Mouse (Mus musculus) lung, embryonic 15.5 days (tissue): Measurements from ENCODE around the gene Akap2. TPM values are rescaled to one million over a fixed set of nuclear protein-coding genes. Genes with fewer than 3 reads are reported as not detected.

Experiments used
- ATAC-seq: fragments of 200-750 bp; cut with Nextera tagmentation; 2 replicates; pipeline ENCODE4 v1.8.0; 2017; ENCODE audit warnings: moderate number of reproducible peaks, borderline replicate concordance; ENCODE audit not compliant: low FRiP score, low TSS enrichment; ENCODE audit errors: extremely low read depth
- H3K27ac ChIP-seq: fragments of 300-500 bp; sonication (generic); 2 replicates; pipeline ENCODE4 v1.5.1; 2015; ENCODE audit warnings: moderate library complexity, mild to moderate bottlenecking, inconsistent platforms
- H3K27me3 ChIP-seq: fragments of 300-500 bp; sonication (generic); 2 replicates; pipeline ENCODE4 v1.6.1; 2015; ENCODE audit warnings: inconsistent platforms
- H3K36me3 ChIP-seq: fragments of 300-500 bp; sonication (generic); 2 replicates; pipeline ENCODE4 v1.6.1; 2015; ENCODE audit warnings: inconsistent platforms
- H3K4me1 ChIP-seq: fragments of 300-500 bp; sonication (generic); 2 replicates; pipeline ENCODE4 v1.6.1; 2015; ENCODE audit warnings: inconsistent platforms
- H3K4me2 ChIP-seq: fragments of 300-500 bp; sonication (generic); 2 replicates; pipeline ENCODE4 v1.6.1; 2015; ENCODE audit warnings: inconsistent platforms, mild to moderate bottlenecking, moderate library complexity
- H3K4me3 ChIP-seq: fragments of 300-500 bp; sonication (generic); 2 replicates; pipeline ENCODE4 v1.5.1; 2015; ENCODE audit warnings: mild to moderate bottlenecking, inconsistent platforms
- H3K9ac ChIP-seq: fragments of 300-500 bp; sonication (generic); 2 replicates; pipeline ENCODE4 v1.6.1; 2015; ENCODE audit warnings: inconsistent platforms
- H3K9me3 ChIP-seq: fragments of 300-500 bp; sonication (generic); 2 replicates; pipeline ENCODE4 v1.6.1; 2016; ENCODE audit warnings: inconsistent platforms
- WGBS: fragments of 180-500 bp; shearing (Covaris S2); methylation state at CpG from one replicate; pipeline ENCODE4 v1.1.7; 2015; 5-methylcytosine and 5-hydroxymethylcytosine counted together
- polyA plus RNA-seq: library from polyadenylated mRNA; unstranded; fragments of >200 nt; fragmentation: Nextera tagmentation; extraction: Ambion mirVana; gene quantifications from 2 replicates; pipeline ENCODE4 v1.2.1, GENCODE M21; 2015

Akap2 gene
- polyA plus RNA-seq, 1 experiment from 2014 or later, result 47.0 TPM

GRCm38 (mm10) chr4:57684676-57685215 lies 32.7 kb upstream of the Akap2 start:
- WGBS, result 61% methylated on average over 12 of the region's 12 CpGs
- Histone ChIP-seq H3K4me1 (peaks cover 6% of the 10 kb centered on the region; the same call in 1 of the 2 replicates), H3K9ac (no peak overlapping the region), H3K4me3 (no peak overlapping the region), H3K27me3 (no peaks in the 10 kb centered on the region), H3K9me3 (no peaks in the 10 kb centered on the region), H3K27ac (no peak overlapping the region), H3K36me3 (peaks cover 9% of the 10 kb centered on the region; the same call in 1 of the 2 replicates), H3K4me2 (no peak overlapping the region)
- no peak for ATAC-seq

DNA sequence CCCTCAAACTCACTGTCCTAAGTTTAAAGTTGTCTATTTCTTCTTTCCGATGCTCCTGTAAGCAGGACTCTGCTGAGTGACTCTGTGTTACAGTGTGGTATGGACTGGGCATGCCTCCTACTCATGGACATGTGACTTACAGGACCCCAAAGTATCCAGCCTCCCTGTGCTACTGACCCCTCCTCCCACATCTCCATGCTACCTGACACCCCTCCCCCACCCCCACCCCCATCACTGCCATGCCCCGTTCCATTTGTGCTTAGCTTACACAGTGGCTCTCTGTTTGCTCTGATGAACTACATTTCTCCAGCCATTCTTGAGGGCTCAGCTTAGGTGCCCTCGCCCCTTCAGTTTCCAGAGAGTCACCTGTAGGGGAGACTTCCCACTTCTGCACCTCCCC lies 30.7 kb upstream of the Akap2 start:
- no peak overlapping the region for H3K27ac ChIP-seq
- H3K27me3 ChIP-seq, result no peaks in the 10 kb centered on the region
- H3K4me2 ChIP-seq, result no peak overlapping the region
- H3K4me1 ChIP-seq, result 0 out of 2 replicates have a peak, but pooled peaks cover 2% of the 10 kb centered on the region
- H3K36me3 ChIP-seq, result peaks cover 13% of the 10 kb centered on the region; the same call in 1 of the 2 replicates
- no peak overlapping the region for H3K4me3 ChIP-seq
- H3K9ac ChIP-seq, result no peak overlapping the region
- no peaks in the 10 kb centered on the region for H3K9me3 ChIP-seq
- 53% methylated on average over 3 of the region's 3 CpGs for WGBS
- no peak for ATAC-seq

DNA sequence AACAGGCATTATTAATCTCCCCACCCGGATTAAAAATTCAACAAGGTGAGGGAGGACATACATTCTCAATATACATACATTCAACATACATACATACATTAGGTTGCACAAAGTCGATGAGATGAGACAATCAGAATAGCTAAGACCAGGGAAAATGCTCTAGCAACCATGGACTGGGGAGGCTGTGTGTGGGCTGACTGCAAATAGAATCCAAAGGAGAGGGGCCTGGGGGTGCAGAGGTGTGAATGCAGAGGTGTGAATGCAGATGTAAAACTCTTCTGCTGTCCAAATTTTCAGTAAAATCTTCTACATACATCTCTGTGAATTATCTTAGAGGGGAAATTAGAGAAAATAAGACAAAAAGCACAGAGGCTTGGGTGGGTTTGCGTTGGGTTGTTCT lies 29.9 kb upstream of the Akap2 start:
- H3K27me3 ChIP-seq, result no peaks in the 10 kb centered on the region
- peaks cover 13% of the 10 kb centered on the region; the same call in 1 of the 2 replicates for H3K36me3 ChIP-seq
- no peak for ATAC-seq
- no peak overlapping the region for H3K4me3 ChIP-seq
- 0 out of 2 replicates have a peak, but pooled peaks cover 2% of the 10 kb centered on the region for H3K4me1 ChIP-seq
- no peak overlapping the region for H3K9ac ChIP-seq
- 72% methylated on average over 3 of the region's 3 CpGs for WGBS
- H3K4me2 ChIP-seq, result no peak overlapping the region
- H3K9me3 ChIP-seq, result no peaks in the 10 kb centered on the region
- H3K27ac ChIP-seq, result no peak overlapping the region

DNA sequence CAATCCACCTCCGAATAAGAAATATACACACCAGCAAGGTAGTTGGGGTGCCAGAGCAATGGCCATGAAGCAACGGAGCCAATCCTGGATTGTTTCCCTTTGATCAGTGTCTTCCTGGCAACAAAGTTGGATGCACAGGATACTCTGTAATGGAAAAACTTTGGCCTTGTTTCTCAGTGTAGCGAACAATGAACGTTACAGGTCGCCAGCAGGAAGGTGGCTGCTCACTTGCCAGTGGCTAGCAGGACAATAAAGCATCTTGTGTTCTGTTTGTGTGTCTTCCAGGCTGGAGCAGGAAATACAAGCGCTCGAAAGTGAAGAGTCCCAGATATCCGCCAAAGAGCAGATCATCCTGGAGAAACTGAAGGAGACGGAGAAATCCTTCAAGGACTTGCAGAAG lies 29.3 kb upstream of the Akap2 start:
- H3K27ac ChIP-seq, result no peak overlapping the region
- H3K4me1 ChIP-seq, result no peaks in the 10 kb centered on the region
- 69% methylated on average over 9 of the region's 9 CpGs for WGBS
- ATAC-seq, result no peak
- no peaks in the 10 kb centered on the region for H3K27me3 ChIP-seq
- H3K9ac ChIP-seq, result no peak overlapping the region
- H3K36me3 ChIP-seq, result peaks cover 13% of the 10 kb centered on the region; the same call in 1 of the 2 replicates
- H3K4me3 ChIP-seq, result no peak overlapping the region
- H3K9me3 ChIP-seq, result no peaks in the 10 kb centered on the region
- no peak overlapping the region for H3K4me2 ChIP-seq

DNA sequence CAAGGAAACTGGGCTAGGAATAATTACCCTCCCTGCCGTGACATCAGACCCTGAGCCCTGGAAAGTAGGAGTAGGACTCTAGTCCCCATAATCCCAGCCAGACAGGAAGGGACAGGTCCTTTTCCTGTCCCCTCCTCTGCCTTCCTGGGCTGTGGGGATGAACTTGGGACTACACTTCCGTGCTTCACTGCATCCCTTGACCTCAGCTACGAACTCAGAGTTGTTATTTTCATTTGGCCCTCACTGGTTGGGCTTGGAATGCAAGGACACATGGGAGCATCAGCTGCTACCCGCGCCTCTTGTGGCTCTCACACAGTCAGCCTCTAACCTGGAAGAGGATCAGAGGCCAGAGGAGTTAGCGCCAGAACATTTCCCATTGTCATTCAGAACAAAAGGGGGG lies 27.5 kb upstream of the Akap2 start:
- H3K36me3 ChIP-seq, result peaks cover 13% of the 10 kb centered on the region; the same call in 1 of the 2 replicates
- WGBS, result 67% methylated on average over 6 of the region's 6 CpGs
- no peak overlapping the region for H3K9ac ChIP-seq
- H3K27me3 ChIP-seq, result no peaks in the 10 kb centered on the region
- H3K4me2 ChIP-seq, result no peak overlapping the region
- no peak for ATAC-seq
- H3K27ac ChIP-seq, result no peak overlapping the region
- no peaks in the 10 kb centered on the region for H3K4me1 ChIP-seq
- no peak overlapping the region for H3K4me3 ChIP-seq
- H3K9me3 ChIP-seq, result no peaks in the 10 kb centered on the region

DNA sequence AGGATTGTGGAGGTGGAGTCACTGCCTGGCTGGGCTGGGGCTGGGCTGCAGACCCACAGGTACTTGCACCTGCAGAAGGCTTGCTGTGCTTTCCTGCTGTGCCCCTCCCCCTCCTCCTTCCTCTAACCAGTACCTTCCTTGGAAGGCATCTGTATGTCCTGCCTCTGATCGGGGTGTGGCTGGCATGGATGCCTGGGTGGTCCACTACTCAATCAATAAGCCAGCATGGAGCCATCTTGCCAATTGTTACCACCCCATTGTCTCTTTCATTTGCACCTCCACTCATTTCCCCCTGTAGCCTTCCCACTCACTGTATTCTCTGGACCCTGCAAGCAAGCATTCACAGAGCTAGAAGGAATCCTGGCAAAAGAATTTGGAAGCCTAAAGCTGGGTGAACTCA lies 26.7 kb upstream of the Akap2 start:
- no peak for ATAC-seq
- Histone ChIP-seq H3K4me3 (no peak overlapping the region), H3K4me1 (no peaks in the 10 kb centered on the region), H3K9me3 (no peaks in the 10 kb centered on the region), H3K36me3 (peaks cover 18% of the 10 kb centered on the region; the same call in 1 of the 2 replicates), H3K27me3 (no peaks in the 10 kb centered on the region), H3K4me2 (no peak overlapping the region), H3K27ac (no peak overlapping the region), H3K9ac (no peak overlapping the region)
- 58% methylated on average over 1 of the region's 1 CpGs for WGBS

DNA sequence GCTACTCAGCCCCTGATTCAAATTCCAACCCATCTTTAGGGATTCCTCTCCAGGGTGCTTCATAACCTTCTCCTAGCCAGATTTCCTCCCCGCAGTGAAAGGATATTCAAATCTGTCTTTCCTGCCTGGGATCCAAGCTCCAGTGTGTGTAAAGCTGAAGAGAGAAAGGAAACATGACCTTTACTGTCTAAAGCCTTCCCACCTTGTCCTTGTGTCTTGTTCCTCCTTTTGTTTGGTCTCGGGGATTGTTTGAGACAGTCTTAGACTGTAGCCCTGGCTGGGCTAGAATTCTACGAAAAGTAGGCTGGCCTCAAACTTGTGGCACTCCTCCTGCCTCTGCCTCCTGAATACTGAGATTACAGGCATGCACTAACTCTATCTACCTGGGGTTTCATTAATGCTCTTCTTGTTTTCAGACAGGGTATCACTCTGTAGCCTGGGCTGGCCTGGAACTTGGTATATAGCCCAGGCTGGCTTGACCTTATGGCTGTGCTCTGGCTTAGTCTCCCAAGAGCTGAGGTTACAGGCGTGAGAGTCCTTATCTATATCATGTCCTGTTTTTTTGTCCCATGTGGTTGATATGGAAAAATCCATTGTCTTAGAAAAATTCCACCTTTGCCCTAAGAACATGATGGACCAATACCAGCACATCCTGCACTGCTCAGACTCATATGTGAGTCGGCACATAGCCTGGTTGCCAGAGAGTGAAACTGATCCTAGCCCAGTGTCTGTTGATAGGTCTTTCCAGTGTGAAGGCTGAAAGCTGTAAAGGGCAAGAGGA lies 22.9 kb upstream of the Akap2 start:
- H3K4me2 ChIP-seq, result no peak overlapping the region
- no peak overlapping the region for H3K9ac ChIP-seq
- H3K36me3 ChIP-seq, result peaks cover 12% of the 10 kb centered on the region; the same call in 1 of the 2 replicates
- ATAC-seq, result no peak
- no peak overlapping the region for H3K27ac ChIP-seq
- no peak overlapping the region for H3K4me3 ChIP-seq
- H3K4me1 ChIP-seq, result no peaks in the 10 kb centered on the region
- no peaks in the 10 kb centered on the region for H3K27me3 ChIP-seq
- H3K9me3 ChIP-seq, result no peaks in the 10 kb centered on the region
- WGBS, result 77% methylated on average over 5 of the region's 5 CpGs

DNA sequence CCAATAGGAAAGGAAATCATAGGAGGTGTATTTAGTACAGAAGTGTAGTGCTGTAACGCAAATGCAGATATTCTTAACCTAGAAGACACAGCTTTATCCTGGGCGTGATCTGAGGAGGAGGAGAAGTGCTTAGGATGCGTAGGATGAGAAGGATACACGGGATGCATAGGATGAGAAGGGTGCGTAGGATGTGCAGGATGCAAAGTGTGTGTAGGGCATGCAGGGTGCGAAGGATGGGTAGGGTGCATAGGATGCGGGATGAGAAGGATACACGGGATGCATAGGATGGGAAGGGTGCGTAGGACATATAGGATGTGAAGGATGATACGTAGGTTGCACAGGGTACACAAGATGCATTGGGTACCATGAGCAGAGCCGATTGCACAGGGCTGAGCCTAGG lies 20.5 kb upstream of the Akap2 start:
- Histone ChIP-seq H3K9ac (no peak overlapping the region), H3K9me3 (no peaks in the 10 kb centered on the region), H3K36me3 (0 out of 2 replicates have a peak, but pooled peaks cover 6% of the 10 kb centered on the region), H3K4me3 (no peak overlapping the region), H3K27ac (no peak overlapping the region), H3K4me1 (no peaks in the 10 kb centered on the region), H3K4me2 (no peak overlapping the region), H3K27me3 (no peaks in the 10 kb centered on the region)
- ATAC-seq, result no peak
- 93% methylated on average over 11 of the region's 11 CpGs for WGBS

DNA sequence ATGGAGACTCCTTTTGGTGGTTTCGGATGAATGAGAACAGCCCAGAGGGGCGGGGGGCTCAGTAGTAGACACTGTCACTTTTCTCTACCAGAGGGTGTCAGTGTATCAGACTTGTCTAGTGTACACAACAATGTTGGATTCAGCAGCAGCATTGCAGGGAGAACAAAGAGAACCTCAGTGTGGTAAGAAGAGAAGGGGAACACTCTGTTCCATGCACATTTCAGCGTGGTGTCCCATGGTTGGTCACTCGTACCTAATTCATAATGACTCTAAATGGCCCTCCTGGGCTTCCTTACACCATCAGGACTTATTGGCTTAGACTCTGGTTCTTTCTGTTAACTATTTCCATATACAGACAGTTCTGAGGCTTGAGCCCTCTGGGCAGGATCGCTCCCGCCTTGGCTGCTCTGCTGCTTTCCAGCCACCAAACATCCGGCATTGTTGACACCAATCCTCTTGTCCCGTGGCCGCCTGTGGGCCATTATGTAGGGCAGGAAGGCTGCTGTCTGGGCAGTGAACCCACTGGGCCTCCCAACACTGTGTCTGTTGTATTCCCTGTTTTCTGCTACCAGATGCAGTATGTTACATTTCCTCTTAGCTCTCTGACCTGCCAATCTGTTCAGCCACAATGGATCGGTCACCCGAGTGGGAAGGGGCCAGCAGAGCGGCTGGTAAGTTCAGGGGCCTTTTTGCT lies 19.4 kb upstream of the Akap2 start:
- no peaks in the 10 kb centered on the region for H3K4me1 ChIP-seq
- no peak for ATAC-seq
- no peak overlapping the region for H3K4me2 ChIP-seq
- H3K36me3 ChIP-seq, result 0 out of 2 replicates have a peak, but pooled peaks cover 6% of the 10 kb centered on the region
- no peak overlapping the region for H3K27ac ChIP-seq
- 88% methylated on average over 12 of the region's 12 CpGs for WGBS
- no peaks in the 10 kb centered on the region for H3K27me3 ChIP-seq
- no peak overlapping the region for H3K9ac ChIP-seq
- no peak overlapping the region for H3K4me3 ChIP-seq
- H3K9me3 ChIP-seq, result no peaks in the 10 kb centered on the region

GRCm38 (mm10) chr4:57701576-57701975 lies 15.9 kb upstream of the Akap2 start:
- no peak overlapping the region for H3K27ac ChIP-seq
- H3K27me3 ChIP-seq, result no peaks in the 10 kb centered on the region
- WGBS, result 75% methylated on average over 5 of the region's 5 CpGs
- H3K4me1 ChIP-seq, result no peaks in the 10 kb centered on the region
- H3K9ac ChIP-seq, result no peak overlapping the region
- no peak for ATAC-seq
- H3K9me3 ChIP-seq, result no peaks in the 10 kb centered on the region
- H3K4me2 ChIP-seq, result no peak overlapping the region
- H3K4me3 ChIP-seq, result no peak overlapping the region
- H3K36me3 ChIP-seq, result no peaks in the 10 kb centered on the region

DNA sequence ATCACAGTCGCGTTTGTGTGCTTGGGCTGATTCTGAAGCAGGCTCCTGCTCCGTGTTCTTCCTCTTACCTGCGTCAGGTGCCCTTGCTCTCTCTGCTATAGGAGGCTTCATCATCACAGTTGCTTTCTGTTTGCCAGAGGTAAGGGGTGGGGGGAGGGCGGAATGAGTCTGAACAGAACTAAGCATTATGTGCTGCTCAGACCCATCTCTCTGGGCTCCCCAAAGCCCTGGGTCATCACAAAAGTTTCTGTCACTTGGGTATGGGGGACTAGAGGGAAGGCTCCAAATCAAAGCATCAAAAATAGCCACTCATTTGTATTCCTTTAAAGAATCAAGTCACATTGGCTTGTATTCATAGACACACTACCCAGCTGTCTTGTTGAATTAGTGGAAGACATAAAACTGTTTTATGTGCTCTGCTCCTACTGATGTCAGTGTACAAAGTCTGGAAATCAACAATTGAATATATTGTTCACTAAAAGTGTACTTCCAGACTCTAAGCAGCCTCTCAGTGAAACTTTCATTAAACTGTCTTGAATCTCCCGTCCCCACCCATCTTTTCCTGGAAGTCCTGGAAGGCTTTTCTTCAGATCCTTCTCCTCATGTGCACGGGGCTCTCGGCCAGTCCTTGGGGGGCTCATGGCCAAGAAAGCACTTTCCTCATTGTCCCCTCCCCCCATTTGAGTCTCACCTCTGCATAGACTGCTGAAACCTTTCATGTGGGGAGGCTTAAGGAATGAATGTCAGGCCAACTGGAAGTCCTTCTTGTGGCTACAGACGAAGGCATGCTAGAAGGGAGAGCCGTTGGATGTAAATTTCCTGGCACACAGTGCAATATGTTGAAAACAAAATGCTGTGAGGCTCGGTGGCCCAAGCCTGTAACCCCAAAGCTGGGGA lies 13.6 kb upstream of the Akap2 start:
- Histone ChIP-seq H3K27me3 (no peaks in the 10 kb centered on the region), H3K9ac (no peak overlapping the region), H3K9me3 (no peaks in the 10 kb centered on the region), H3K27ac (no peak overlapping the region), H3K4me1 (no peaks in the 10 kb centered on the region), H3K4me3 (no peak overlapping the region), H3K36me3 (no peaks in the 10 kb centered on the region), H3K4me2 (no peak overlapping the region)
- 74% methylated on average over 11 of the region's 11 CpGs for WGBS
- ATAC-seq, result no peak
